Mouse (Mus musculus) CD8-positive naive resting alpha-beta T cell, adult 2 months (primary cell): ENCODE measurements around the gene Pcdh15.

ENCODE experiments used
- DNase-seq, 2 experiments: peaks; one replicate each; pipeline ENCODE4 v3.0.0; 2022; ENCODE audit warnings: low read depth in 2 of 2, low spot score in 2 of 2

The Pcdh15 gene

DNA sequence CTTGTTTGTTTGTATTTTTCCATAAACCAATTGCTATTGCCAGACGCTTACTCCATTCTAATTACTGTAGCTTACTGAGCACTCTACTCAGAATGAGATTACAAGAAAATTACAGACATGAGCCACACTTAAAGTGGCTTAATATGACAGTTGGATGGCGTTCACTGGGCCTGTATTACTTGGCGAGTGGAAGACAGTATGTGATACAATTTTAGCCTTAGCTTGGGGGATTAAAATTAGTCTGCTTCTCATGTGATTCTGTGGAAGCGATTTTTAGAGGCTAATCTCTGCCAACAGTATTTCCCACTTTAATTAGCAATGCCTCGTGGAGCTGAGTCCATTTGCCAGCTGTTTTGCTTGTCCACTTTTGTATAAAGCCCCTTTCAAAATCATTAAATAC lies 837.0 kb downstream of the Pcdh15 start:
- no peak for DNase-seq

DNA sequence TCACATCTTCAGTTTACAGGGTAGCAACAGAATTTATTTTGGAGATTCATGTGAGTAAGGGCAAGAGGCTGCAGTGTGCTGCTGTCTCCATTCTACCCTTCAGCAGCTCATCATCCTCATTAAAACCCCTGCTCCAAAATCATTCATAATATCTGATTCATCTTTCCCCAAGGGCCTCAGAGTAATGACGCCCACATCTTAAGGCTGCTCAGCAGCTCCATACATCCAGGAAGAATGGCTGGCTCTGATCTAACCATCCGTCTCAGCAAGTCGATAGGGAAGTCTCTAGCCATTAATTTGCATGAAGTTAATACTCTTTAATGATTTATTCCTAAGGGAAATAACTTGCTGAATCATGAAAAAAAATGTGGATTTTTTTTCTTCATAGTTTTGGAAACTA lies 839.8 kb downstream of the Pcdh15 start:
- DNase-seq, result no peak

DNA sequence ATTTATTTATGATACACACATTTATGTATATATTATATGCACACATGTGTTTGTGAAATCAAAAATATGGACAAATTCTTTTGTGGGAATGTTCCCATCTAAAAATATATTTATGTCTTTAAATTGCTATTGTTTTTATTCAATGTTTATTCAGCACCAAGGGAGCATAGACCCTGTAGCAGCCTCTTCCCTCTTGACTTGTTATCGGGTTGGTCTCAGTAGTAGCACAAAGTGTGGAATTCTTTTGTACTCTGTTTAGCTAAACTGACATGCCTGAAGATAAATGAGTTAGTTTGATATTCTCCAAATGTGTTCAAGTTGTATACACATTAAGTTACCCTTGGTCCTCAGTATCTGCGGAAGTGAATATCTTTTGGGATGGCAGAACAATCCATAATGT lies 848.7 kb downstream of the Pcdh15 start:
- no peak for DNase-seq

DNA sequence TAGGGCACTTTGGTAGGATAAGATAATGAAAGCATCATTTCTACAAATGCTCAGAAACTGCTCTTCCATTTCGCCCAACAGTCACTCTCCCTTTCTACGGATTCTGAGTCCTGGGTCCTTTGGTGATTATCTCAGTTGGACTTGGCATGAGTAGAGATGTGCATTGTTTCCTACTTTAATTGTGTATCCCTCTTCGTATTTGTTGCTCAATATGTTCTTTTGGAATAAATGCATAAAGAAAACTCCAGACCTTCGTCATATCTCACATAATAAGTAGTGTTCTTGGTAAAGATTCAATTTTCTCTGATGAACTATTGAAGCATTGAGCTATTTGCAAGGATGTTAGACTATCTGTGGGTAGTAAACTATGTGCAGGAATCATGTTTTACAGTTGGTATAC lies 854.2 kb downstream of the Pcdh15 start:
- no peak for DNase-seq

DNA sequence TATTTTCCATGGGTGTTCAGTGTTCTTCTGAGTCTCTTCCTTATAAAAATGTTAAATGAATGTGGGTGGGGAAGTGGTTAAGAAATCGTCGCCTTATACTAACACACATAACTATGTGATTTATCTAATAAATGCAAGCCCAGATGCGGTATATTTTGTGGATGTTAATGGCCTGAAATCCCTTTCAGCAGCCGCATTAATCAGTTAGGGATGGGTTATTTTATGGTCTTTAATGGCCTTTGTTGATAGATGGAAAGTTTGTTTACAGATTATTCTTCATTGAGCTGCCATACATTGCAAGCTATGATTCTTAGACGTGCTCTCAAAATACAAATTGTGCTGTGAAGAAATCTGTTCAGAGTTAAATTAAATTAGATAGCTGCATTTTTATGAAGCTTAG lies 884.9 kb downstream of the Pcdh15 start:
- no peak for DNase-seq

DNA sequence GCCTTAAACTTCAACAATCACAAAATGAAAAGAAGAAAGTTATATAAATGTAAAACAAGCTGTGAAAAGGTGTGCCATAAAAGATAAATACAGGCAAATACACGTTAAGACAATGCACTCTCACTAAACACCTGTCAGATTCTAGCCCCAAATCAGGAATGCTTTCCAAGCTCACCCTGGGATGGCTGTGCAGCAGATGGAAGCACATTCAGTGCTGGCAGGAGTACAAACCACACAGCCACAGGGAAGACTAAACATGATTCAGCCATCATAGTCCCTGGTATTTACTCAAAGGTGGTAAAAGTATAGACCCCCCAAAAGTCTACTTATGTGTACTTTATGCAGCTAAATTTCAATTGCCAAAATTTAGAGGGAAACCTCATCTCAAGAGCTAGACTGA lies 909.7 kb downstream of the Pcdh15 start:
- DNase-seq, result no peak

DNA sequence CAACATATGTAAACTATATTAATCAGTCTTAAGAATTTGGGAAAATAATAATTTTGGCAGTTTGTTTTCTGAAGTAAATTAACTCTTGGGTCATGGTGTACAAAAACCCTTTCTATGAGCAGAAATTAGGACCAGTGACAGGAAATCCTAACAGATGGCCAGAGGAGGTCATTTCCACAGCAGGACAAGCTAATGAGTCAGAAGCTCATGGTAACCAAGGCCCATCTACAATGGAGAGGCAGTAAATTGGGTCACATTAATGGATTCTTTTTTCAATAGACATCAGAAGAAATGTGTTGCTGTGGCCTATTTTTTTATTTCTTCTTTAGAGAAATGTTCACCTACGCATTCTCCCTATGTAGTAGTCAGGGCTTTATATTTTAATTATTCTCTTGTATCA lies 923.9 kb downstream of the Pcdh15 start:
- no peak for DNase-seq

DNA sequence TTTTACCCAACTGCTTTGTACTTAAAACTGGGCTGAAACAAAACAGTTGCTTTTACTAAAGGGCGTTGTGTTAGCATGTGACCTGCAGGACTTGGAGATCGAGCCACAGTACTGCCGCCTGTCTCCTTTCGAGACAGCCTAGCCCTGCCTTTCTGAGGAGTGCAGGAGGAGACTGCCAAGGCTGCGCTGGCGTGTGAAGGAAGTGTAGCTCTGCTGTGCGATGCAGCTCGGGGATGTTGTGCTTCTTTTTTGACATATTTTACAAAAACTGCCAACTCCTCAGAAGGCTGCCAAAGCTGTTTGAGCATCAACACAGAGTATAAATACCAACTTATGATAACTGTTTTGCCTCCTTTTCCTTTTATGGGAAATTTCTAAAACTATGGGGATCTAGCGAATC lies 953.9 kb downstream of the Pcdh15 start:
- DNase-seq, result no peak

DNA sequence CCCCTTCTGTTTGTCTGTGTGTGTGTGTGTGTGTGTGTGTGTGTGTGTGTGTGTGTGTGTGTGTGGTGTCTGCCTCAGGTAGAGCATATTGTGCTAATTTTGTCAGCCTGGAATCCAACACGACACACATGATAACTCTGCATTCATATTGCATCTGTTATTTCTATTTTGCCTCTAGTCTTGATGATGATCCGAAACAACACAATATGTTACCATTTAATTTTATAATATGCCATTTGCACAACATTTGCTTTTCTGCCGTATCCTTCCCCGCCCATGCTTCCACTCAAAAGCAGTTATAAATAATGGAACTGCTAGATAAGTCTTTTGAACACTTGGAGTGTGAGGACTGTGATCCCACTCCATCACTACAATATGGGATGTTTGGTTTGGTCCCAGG lies 987.5 kb downstream of the Pcdh15 start:
- DNase-seq, result no peak

DNA sequence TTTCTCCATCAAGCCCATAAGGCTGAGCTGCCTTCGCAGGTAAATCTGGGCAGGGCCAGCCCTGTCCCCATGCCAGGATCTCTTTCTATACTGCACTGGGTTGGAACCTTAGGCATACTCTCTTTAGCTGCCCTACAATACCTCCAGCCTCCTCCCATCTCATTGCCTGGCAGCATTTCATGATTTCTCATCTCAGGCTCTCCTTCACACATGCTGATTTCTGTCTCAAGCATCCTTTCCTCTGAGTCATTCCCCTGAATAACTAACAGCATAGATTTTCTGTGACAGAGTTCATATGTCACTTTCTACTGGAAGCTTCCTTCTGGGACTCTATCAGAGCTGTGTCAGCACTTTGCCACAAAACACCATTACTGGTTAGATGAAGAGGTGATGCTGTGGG lies 999.2 kb downstream of the Pcdh15 start:
- no peak for DNase-seq

DNA sequence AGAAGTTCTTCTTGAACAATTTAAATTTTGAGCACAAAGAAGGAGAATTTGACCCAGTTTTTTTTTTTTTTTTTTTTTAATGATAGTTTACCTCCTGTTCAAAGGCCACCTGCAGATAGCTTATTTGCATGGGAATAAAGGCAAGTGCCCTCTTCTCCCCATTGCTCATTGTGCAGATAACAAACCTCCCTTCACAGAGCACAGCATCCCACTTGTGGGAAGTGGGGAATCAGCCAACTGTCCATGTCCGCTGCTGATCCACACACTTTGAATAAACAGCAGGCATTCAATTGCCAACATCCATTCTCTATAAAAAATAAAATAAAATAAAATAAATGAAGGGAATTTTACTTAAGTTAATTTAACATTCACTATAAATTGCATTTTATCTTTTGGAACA lies 1015.0 kb downstream of the Pcdh15 start:
- DNase-seq, result no peak

DNA sequence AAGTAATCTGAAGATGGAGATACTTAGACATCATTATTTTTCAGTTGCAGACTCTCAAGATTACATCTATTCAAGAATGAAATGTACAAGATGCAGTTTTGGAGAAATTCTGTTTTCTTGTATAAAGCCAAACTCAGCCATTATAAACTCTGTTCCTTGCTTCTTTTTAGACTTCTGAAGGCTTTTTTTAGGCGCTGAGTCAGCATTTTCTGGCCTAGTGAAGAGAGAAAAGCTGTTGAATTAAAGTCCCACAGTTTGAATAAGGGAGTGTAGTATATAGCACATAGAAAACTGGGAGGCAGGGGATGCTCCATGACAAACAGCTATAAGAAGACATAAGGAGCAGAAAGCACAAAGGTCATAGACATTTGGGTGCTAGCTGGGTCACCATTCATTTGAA lies 1017.7 kb downstream of the Pcdh15 start:
- DNase-seq, result no peak

DNA sequence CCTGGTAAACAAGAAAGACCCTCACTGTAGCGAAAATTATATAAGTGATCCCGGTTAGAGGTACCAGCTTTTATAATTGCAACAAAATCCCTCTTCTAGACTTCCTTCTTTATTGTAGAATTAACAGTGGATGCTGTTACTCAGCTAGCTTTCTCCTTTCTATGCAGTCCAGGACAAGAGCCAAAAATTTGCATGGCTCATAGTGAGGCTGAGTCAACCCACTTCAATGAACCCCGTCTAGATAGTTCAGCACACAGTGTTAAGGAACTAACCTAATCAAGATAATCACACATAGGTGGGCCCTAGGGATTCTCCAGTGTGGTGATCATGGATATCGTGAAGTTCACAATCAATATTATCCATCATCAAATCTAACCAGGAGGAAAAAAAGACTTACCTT lies 1024.3 kb downstream of the Pcdh15 start:
- DNase-seq, result no peak

DNA sequence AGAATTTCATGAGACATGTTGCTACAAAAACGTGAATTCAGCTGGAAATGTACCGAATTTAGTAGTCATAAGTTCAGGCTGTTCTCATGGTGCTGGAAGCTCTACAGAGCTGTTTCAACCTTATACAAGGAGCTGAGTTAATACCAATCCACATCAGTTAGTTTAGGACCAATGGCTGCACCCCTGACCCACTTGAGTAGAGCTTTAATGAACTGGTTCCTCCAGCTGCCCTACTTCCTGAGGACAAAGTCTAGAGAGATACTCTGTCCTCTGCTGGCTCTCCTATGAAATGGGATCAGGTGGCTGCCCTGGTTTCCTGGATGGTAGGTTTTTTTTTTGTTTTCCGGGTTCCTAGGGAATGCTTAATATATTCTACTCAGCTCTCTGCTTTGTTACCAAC lies 1030.0 kb downstream of the Pcdh15 start:
- no peak for DNase-seq

DNA sequence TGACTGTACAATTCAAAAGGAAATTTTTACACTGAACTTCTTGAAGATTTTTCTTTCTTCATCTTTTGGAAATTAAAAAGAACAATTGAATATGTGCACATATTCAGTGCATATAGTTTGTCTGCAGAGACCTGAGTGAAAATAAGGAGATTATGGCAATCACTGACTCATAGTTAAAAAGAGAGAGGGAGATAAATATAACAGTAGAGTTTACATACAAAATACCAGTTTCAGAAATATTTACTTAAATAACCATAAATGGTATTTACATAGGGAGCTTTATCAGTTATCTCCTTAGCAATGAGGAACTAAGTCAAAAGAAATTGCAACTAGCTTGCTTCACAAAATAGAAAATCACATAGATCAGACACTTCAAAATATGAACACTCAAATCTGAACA lies 1030.5 kb downstream of the Pcdh15 start:
- no peak for DNase-seq

DNA sequence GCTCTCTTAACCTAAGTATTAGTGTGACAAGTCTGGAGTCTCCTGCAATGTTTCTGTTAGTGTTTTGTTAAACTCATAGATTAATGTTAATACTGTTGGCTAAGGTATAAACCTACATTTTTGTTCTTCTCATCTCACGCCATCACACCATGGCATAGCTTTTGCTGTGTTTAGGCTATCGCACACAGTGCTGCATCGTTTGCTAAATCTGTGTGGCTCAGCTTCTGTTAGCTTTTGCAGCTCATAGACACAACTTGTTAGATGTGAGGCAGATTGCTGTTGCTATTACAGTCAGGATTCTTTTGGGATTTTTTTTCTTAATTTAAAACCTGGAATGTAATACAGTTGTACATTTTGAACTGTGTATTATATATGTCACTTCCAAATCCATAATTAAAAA lies 1031.7 kb downstream of the Pcdh15 start:
- DNase-seq, result no peak

DNA sequence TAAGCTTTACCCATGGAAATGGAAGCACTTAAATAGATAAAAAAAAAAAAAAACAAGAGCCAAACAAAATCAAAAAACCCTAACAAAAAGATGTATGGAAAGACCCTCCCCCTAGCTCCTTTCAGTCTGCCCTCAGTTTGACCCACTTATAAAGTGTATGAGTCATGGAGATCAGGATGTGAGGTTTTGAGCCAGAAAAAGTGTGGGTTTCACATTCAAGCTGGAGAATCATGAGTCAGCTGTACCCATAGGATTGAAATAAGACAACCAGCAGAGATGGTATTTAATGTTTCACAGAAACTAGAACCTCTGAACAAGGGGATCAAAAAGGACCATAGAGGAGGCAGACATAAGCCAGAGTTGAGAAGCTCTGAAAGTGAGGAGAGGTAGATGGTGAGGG lies 1048.8 kb downstream of the Pcdh15 start:
- no peak for DNase-seq

DNA sequence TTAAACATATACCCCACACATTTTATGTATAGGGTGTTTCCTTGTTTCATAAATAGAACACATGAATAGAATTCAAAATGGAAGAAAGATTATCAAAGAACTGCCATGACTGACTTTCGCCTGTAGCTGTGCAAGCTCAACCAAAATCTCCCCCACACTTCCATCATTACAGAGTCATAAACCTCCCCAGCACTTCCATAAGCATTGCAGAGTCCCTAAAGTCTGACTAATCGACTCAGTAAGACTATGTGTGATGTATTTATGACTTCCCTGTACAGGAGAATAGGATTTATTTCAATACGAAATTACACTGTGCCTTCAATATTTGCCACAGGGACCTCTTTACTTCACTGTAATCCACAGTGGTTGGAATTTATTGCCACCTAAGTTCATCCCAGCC lies 1082.8 kb downstream of the Pcdh15 start:
- DNase-seq, result no peak

DNA sequence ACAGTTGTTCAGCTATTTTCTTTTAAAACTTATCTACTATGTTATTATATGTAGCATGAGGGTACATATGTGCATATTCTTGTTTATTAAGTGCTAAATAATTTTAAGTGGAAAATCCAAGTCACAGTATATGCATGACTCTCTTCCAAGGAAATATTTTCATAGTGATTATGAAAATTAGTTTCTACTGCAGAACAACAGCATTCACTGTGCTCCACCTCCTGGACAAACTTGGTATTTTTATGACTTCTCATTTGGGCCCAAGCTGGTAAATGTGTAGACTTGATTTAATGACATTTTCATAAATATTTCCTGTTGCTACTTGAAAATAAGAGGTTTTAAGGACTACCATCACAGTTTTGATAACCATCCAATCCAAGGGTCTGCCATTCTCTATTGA lies 1104.5 kb downstream of the Pcdh15 start:
- DNase-seq, result no peak

DNA sequence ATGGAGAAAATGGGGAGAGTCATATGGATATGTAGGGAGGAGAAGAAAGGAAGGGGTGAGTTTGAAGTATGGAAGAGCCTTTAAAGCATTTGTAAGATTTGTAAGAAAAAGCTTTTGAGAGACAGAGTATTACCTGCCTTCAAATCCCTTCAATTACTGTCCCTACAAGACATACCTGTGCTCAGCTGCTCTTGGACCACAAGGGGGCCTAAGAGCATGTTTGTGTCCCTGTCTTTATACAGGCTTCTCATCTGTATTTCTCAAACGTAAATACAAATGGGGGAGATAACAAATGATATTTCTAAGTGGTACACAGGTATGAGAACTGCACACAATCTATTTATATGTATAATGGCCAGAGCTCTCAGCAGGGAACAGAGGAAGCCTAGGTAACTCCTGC lies 1118.1 kb downstream of the Pcdh15 start:
- DNase-seq, result no peak

DNA sequence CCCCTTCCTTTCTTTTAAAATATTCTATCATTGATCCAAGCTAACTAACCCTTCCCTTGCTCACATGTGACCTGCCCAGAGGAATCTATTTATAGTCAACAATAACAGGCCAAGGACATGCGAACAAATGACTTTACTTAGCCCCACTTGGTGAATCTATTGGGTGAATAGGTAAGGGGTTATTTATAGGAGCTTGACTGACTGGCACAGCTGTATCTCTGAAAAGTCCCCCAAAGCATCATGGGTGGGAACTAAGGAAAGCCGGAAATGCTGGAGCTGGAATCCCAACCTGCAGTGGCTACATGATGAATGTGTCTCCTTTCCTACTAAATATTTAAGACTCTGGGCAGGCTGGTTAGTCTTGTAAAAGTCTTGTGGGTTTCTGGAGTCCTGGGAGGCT lies 1121.3 kb downstream of the Pcdh15 start:
- no peak for DNase-seq

DNA sequence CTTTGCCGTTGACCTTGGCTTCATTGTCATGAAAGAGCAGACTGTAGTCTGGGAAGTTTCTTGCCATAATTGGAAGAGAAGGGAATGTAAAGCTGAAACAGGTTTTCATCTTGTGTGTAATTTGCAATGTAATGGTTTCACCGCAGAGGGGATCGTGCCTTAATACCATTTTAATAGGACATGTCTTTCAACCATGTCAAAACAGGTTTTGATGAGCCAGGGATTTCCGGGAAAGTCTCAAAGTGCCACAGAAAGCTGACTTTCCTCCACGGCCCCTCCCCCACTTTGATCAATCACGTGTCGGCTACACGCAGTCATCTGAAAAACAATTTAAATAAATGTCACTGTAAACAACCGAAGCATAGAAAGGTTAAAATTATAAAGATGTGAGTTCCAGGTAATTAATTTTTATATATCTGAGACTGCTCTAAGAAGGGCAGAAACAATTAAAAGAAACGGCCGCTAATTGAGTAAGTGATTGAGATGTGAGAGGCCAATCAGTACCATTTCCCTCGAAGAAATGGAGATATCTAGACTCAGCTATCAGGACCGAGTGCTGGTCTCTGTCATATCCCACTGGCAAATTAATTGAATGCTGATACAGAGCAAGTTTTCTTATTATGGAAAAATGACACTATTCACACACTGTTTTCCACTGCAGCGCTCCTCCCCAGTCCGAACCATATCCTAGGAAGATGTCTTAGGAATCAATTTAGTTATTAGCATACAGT lies 1158.7 kb downstream of the Pcdh15 start:
- no peak for DNase-seq

DNA sequence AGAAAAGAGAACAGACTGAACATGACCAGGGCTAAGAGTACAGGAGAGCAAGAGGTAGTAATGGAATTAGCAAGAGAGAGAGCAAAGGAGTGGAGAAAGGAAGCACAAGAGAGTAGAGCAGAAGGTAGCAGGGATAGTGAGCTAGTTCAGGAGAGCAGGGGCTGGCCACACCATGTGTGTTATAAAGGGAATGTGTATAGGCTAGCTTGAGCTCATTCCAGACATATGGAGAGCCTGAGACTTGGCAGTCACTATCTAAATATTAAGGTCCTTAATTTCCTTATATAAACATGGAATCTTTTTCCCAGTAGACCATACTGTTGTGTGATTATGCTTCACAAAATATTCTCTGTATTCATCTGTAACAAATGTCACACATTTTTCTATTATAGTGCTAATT lies 1159.5 kb downstream of the Pcdh15 start:
- no peak for DNase-seq
